Mouse (Mus musculus) midbrain, embryonic 16.5 days (tissue): Measurements from ENCODE around the gene Fxr2. TPM values are rescaled to one million over a fixed set of nuclear protein-coding genes. Genes with fewer than 3 reads are reported as not detected.
"Not testable (repeated sequence)": the region's sequence is repeated elsewhere in the genome, so short reads cannot be mapped to it uniquely, and the experiment has no call there.

Source experiments
- ATAC-seq: fragments of 200-750 bp; cut with Nextera tagmentation; 2 replicates; pipeline ENCODE4 v1.8.0; 2017; ENCODE audit warnings: moderate TSS enrichment
- H3K27ac ChIP-seq: fragments of 300-500 bp; sonication (generic); 2 replicates; pipeline ENCODE4 v1.5.1; 2014; ENCODE audit warnings: mild to moderate bottlenecking, low read length, mixed read lengths
- H3K27me3 ChIP-seq: fragments of 300-500 bp; sonication (generic); 2 replicates; pipeline ENCODE4 v1.6.1; 2014; ENCODE audit warnings: low read depth, low read length, mixed read lengths; ENCODE audit not compliant: control insufficient read depth, insufficient read depth
- H3K36me3 ChIP-seq: fragments of 300-500 bp; sonication (generic); 2 replicates; pipeline ENCODE4 v1.6.1; 2014; ENCODE audit warnings: mild to moderate bottlenecking, low read length, moderate library complexity, mixed read lengths; ENCODE audit not compliant: control insufficient read depth, insufficient read depth
- H3K4me1 ChIP-seq: fragments of 300-500 bp; sonication (generic); 2 replicates; pipeline ENCODE4 v1.6.1; 2014; ENCODE audit warnings: mild to moderate bottlenecking, low read length, mixed read lengths; ENCODE audit not compliant: control insufficient read depth, insufficient read depth
- H3K4me2 ChIP-seq: fragments of 300-500 bp; sonication (generic); 2 replicates; pipeline ENCODE4 v1.6.1; 2014; ENCODE audit warnings: mild to moderate bottlenecking, low read length, mixed read lengths
- H3K4me3 ChIP-seq: fragments of 300-500 bp; sonication (generic); 2 replicates; pipeline ENCODE4 v1.5.1; 2014; ENCODE audit warnings: low read depth, mild to moderate bottlenecking, low read length, moderate library complexity, mixed read lengths
- H3K9ac ChIP-seq: fragments of 300-500 bp; sonication (generic); 2 replicates; pipeline ENCODE4 v1.6.1; 2014; ENCODE audit warnings: low read depth, low read length, mixed read lengths
- H3K9me3 ChIP-seq: fragments of 300-500 bp; sonication (generic); replicated peaks from 2 replicates; pipeline ENCODE4 v1.6.1; 2014; ENCODE audit warnings: mild to moderate bottlenecking, low read length, mixed read lengths; ENCODE audit not compliant: control insufficient read depth, poor library complexity, severe bottlenecking
- WGBS: fragments of 180-500 bp; shearing (Covaris S2); extraction: QIAGEN DNeasy Blood & Tissue Kit; methylation state at CpG from one replicate; pipeline ENCODE4 v1.1.7; 2014; 5-methylcytosine and 5-hydroxymethylcytosine counted together
- polyA plus RNA-seq: library from polyadenylated mRNA; unstranded; fragments of >200 nt; fragmentation: Nextera tagmentation; extraction: Ambion mirVana; gene quantifications from 2 replicates; pipeline ENCODE4 v1.2.1, GENCODE M21; 2015

Gene Fxr2
- polyA plus RNA-seq, 1 experiment from 2014 or later: 33.3 TPM

GRCm38 (mm10) chr11:69692196-69692811 is 59.5 kb downstream of the Fxr2 start:
- H3K36me3 ChIP-seq: no peaks in the 10 kb centered on the region
- H3K27ac ChIP-seq: no peak overlapping the region
- H3K4me3 ChIP-seq: no peak overlapping the region
- no peak for ATAC-seq
- H3K9me3 ChIP-seq: no peaks in the 10 kb centered on the region
- no peak overlapping the region for H3K4me2 ChIP-seq
- no peaks in the 10 kb centered on the region for H3K27me3 ChIP-seq
- peaks cover 14% of the 10 kb centered on the region for H3K4me1 ChIP-seq
- WGBS: 80% methylated on average over 9 of the region's 9 CpGs
- no peak overlapping the region for H3K9ac ChIP-seq

- Histone ChIP-seq H3K36me3 (no peaks in the 10 kb centered on the region), H3K4me1 (peaks cover 14% of the 10 kb centered on the region), H3K27me3 (no peaks in the 10 kb centered on the region), H3K27ac (no peak overlapping the region), H3K4me2 (no peak overlapping the region), H3K9me3 (no peaks in the 10 kb centered on the region), H3K9ac (no peak overlapping the region), H3K4me3 (no peak overlapping the region)
- ATAC-seq: no peak
- 88% methylated on average over 6 of the region's 6 CpGs for WGBS
Observed at GRCm38 (mm10) chr11:69692863-69693262, 60.1 kb downstream of the Fxr2 start.

- ATAC-seq: no peak
- Histone ChIP-seq H3K4me2 (no peak overlapping the region), H3K9ac (no peak overlapping the region), H3K9me3 (no peaks in the 10 kb centered on the region), H3K4me3 (no peak overlapping the region), H3K27me3 (no peaks in the 10 kb centered on the region), H3K36me3 (no peaks in the 10 kb centered on the region), H3K27ac (no peak overlapping the region), H3K4me1 (peaks cover 14% of the 10 kb centered on the region)
- WGBS: 37% methylated on average over 11 of the region's 11 CpGs
Observed at GRCm38 (mm10) chr11:69693421-69693965, 60.7 kb downstream of the Fxr2 start.

- Histone ChIP-seq H3K4me2 (peak overlapping the region; percentile 94), H3K4me3 (peak overlapping the region; percentile 45), H3K4me1 (peaks cover 14% of the 10 kb centered on the region), H3K36me3 (no peaks in the 10 kb centered on the region), H3K9ac (peak overlapping the region; percentile 79), H3K9me3 (no peaks in the 10 kb centered on the region), H3K27me3 (no peaks in the 10 kb centered on the region), H3K27ac (no peak overlapping the region)
- WGBS: 36% methylated on average over 6 of the region's 6 CpGs
- ATAC-seq: no peak
Observed at GRCm38 (mm10) chr11:69695046-69695360, 62.2 kb downstream of the Fxr2 start.

GRCm38 (mm10) chr11:69695361-69696181 is 62.8 kb downstream of the Fxr2 start, which contains the start of the genes Tnfsf12 and Tnfsfm13:
Tnfsf12 (minus strand) TSS chr11:69695849.
Tnfsfm13 (minus strand) TSS chr11:69696098.
- Histone ChIP-seq H3K9me3 (no peaks in the 10 kb centered on the region), H3K4me3 (peak within 1 kb of the TSS; percentile 45), H3K4me2 (peak within 1 kb of the TSS; percentile 94), H3K27me3 (no peaks in the 10 kb centered on the region), H3K36me3 (no peaks in the 10 kb centered on the region), H3K27ac (0 out of 2 replicates have a peak within 1 kb of the TSS, but pooled peaks have one; percentile 19), H3K9ac (peak within 1 kb of the TSS; percentile 79), H3K4me1 (peaks cover 14% of the 10 kb centered on the region)
- WGBS: 3% methylated on average over 37 of the region's 41 CpGs
- 0 out of 2 replicates have a peak, but pooled peaks have one; percentile 54 for ATAC-seq

GRCm38 (mm10) chr11:69697396-69697795 is 64.6 kb downstream of the Fxr2 start:
- no peak for ATAC-seq
- Histone ChIP-seq H3K36me3 (no peaks in the 10 kb centered on the region), H3K27me3 (no peaks in the 10 kb centered on the region), H3K9me3 (no peaks in the 10 kb centered on the region), H3K4me3 (no peak overlapping the region), H3K9ac (no peak overlapping the region), H3K4me1 (peaks cover 14% of the 10 kb centered on the region), H3K4me2 (no peak overlapping the region), H3K27ac (no peak overlapping the region)
- WGBS: 86% methylated on average over 3 of the region's 3 CpGs

- no peak overlapping the region for H3K9ac ChIP-seq
- no peaks in the 10 kb centered on the region for H3K36me3 ChIP-seq
- H3K27me3 ChIP-seq: no peaks in the 10 kb centered on the region
- H3K9me3 ChIP-seq: no peaks in the 10 kb centered on the region
- no peak overlapping the region for H3K4me2 ChIP-seq
- no peak for ATAC-seq
- WGBS: 67% methylated on average over 5 of the region's 5 CpGs
- H3K27ac ChIP-seq: no peak overlapping the region
- H3K4me3 ChIP-seq: no peak overlapping the region
- peaks cover 14% of the 10 kb centered on the region for H3K4me1 ChIP-seq
Observed at GRCm38 (mm10) chr11:69698574-69698973, 65.8 kb downstream of the Fxr2 start.

GRCm38 (mm10) chr11:69699595-69699994 is 66.8 kb downstream of the Fxr2 start:
- no peak for ATAC-seq
- Histone ChIP-seq H3K4me1 (peaks cover 14% of the 10 kb centered on the region), H3K36me3 (no peaks in the 10 kb centered on the region), H3K9me3 (no peaks in the 10 kb centered on the region), H3K9ac (no peak overlapping the region), H3K27me3 (no peaks in the 10 kb centered on the region), H3K4me2 (no peak overlapping the region), H3K4me3 (no peak overlapping the region), H3K27ac (no peak overlapping the region)
- 90% methylated on average over 1 of the region's 1 CpGs for WGBS

GRCm38 (mm10) chr11:69702886-69703285 is 70.1 kb downstream of the Fxr2 start:
- 96% methylated on average over 10 of the region's 10 CpGs for WGBS

More at GRCm38 (mm10) chr11:69702886-69703285, 70.1 kb downstream of the Fxr2 start:
- ATAC-seq, H3K36me3 ChIP-seq, H3K27me3 ChIP-seq, H3K9me3 ChIP-seq, H3K4me2 ChIP-seq, H3K27ac ChIP-seq, H3K4me1 ChIP-seq, H3K4me3 ChIP-seq, H3K9ac ChIP-seq: not testable (repeated sequence)
